Mouse (Mus musculus) mouse embryonic stem cell (cell line): Measurements from ENCODE around the gene Dlk1.
"Not testable (repeated sequence)": the region's sequence is repeated elsewhere in the genome, so short reads cannot be mapped to it uniquely, and the experiment has no call there.

Source experiments
- in situ Hi-C, 2 experiments: fragments of 300-500 bp; cut with MboI; formaldehyde crosslinking; loops; 1 replicate in 1 of 2; 3 replicates in 1 of 2; pipeline ENCODE4 v1.14.3; 2019 to 2020; ENCODE audit warnings: low sequenced_read_pairs in 2 of 2, low pct_unique_long_range_greater_than_20kb in 1 of 2, mixed read lengths in 1 of 2; ENCODE audit not compliant: unreplicated experiment in 1 of 2

Gene Dlk1

DNA sequence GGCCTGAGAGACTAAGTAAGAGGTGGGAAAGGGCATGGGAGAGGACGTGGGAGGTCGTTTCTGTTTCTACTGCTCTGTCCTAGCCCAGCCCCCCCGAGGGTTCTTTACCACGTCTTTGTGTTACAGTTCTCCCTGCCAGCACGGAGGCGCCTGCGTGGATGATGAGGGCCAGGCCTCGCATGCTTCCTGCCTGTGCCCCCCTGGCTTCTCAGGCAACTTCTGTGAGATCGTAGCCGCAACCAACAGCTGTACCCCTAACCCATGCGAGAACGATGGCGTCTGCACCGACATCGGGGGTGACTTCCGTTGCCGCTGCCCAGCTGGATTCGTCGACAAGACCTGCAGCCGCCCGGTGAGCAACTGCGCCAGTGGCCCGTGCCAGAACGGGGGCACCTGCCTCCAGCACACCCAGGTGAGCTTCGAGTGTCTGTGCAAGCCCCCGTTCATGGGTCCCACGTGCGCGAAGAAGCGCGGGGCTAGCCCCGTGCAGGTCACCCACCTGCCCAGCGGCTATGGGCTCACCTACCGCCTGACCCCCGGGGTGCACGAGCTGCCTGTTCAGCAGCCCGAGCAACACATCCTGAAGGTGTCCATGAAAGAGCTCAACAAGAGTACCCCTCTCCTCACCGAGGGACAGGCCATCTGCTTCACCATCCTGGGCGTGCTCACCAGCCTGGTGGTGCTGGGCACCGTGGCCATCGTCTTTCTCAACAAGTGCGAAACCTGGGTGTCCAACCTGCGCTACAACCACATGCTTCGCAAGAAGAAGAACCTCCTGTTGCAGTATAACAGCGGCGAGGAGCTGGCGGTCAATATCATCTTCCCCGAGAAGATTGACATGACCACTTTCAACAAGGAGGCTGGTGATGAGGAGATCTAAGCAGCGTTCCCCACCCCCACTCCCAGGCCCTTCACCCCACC lies 7.1 kb downstream of the Dlk1 start:
- in situ Hi-C loops: no loop called here

DNA sequence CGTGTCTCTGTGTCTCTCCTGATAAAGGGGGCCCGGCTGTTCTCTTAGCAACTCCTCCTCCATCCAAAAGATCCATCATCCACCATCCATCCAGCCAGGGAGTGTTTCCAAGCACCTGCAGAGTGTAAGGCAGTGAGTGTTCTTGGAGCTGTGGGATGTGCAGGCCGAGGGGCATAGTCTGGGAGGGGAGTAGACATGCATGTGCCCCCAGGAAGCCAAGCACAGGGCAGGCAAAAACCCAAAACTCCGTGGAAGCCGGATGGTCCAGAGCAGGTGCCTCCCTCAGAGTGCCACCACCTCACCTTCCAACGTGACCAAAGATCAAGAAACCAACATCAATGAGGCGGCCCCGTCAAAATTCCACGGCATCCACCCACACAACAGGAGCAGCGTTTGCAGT lies 10.0 kb downstream of the Dlk1 start:
- in situ Hi-C loops: no loop called here

DNA sequence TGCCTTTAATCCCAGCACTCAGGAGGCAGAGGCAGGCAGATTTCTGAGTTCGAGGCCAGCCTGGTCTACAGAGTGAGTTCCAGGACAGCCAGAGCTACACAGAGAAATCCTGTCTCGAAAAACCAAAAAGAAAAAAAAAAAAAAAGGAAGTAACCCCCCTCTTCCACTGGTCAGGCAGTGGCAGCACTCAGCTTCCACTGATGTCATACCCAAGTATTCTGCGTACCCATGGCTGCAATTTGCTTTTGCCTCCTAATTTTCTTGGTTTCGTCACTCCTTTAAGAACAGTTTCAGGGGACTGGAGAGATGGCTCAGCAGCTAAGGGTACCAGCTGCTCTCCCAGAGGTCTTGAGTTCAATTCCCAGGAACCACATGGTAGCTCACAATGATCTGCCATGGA lies 14.8 kb downstream of the Dlk1 start:
- in situ Hi-C loops: not testable (repeated sequence)

DNA sequence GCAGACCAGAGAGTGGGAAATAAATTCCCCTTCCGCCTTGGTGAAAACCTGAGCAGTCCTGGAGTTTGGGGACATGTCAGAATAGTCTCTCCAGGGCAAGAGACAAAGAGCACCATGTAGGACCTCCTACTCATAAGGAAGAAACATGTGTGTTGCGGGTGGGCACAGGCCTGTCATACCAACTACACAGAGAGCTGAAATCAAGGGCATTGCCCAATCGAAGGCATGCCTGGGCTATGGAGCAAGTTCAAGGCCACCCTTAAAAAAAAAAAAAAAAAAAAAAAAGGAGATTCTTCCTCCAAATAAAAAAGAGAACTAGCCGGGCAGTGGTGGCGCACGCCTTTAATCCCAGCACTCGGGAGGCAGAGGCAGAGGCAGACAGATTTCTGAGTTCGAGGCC lies 17.2 kb downstream of the Dlk1 start:
- in situ Hi-C loops: no loop called here

DNA sequence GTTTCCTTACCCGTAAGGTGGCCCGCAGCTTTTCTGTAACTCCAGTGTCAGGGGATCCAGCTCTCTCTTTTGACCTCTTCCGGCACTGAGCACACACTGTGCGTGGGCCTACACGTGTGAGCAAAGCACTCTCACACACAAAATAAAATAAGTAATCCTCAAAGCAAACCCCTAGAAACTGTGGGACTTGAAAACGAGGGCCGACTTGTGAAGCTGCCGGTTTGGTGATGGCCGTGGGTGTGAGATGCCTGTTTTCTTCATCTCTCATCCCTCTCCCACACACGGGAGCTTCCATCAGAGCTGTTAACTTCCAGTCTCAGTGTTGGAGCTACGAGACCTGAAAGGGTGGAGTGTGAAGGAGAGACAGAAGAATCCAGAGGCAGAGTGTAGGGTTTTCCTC lies 20.0 kb downstream of the Dlk1 start:
- in situ Hi-C loops: no loop called here

DNA sequence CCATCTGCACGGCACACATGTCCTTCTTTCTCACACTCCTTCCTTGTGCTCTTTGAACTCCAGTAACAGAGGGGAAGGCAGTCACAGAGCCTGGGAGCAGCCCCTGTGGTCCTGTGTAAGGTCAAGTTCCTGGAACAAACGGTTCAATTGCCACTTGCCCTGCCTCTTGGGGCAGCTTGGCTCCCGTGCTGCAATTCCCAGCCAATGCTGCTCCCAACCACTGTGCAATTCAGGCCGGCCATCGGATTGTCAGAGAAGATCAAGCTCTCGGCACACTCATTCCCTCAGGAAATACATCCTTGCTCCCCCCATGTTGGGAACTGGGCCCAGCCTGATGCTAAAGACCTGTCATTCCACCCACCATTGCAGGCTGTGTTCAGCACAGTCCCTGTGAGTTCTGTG lies 21.0 kb downstream of the Dlk1 start:
- in situ Hi-C loops: no loop called here

DNA sequence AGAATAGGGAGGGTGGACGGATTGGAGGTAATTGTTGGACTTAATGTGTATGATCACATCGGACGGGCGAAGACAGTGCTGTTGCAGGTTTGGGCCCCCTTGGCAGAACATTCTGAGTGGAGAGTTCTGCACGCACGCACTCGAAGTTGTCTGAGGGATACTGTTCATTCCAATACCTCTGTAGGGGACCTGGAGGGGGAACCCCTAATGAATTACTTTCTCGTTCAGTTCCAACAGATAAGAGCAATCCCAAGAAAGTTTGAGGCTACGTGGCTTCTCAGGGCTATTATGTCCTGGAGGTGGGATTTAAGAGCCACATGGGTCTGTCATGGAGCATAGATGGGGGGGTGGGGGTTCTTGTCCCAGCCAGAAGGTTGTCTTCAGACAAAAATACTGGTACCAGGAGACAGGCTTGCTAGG lies 21.6 kb downstream of the Dlk1 start:
- in situ Hi-C loops: no loop called here

DNA sequence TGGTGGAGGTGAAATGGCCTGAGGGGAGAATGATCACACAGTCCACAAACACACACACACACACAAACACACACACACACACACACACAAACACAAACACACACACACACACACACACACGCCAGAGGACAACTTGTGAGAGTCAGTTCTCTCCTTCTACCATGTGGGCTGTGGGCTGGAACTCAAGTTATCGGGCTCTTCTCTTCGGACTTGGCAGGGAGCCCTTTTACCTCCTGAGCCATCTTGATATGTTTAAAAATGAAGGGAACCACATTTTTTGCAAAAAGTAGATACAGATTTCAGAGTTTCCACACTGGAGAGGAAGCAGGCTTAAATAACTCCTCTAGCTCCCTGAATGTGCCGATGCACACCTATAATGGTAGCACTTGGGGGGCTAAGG lies 22.9 kb downstream of the Dlk1 start:
- in situ Hi-C loops: no loop called here

DNA sequence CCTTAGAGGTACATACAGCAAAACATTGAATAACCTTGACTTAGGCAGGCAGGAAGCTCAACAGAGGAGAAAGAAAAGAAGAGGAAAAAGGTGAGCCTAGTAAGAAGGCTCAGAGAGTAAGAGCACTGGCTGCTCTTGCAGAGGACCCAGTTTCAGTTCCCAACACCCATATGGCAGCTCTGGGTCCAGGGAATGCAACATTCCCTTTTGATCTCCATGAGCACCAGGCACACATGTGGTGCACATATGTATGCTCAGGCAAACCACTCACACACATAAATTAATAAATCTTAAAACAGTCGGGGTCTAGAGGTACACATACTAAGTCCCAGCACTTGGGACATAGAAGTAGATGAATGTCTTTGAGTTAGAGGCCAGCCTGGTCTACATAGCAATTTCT lies 33.9 kb downstream of the Dlk1 start:
- in situ Hi-C loops: not testable (repeated sequence)

DNA sequence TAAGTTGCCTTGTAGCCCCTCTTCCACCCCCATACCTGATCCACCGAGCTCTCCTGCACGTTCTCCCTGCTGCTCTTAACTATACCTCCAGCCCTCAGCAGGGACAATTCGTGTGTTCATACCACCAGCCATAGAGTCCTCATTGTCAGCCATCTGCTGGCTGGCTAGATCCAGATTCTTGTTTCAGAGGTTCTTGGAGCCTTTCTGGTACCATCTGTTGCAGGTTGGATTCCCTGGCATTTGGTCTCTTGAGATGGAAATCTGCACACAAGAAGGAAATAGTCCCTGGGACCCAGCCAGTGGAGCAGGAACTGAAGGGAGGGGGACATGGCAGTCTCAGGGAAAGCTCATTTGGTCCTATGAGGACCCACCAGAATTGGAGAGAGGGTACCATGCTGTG lies 39.1 kb downstream of the Dlk1 start:
- in situ Hi-C loops: no loop called here

DNA sequence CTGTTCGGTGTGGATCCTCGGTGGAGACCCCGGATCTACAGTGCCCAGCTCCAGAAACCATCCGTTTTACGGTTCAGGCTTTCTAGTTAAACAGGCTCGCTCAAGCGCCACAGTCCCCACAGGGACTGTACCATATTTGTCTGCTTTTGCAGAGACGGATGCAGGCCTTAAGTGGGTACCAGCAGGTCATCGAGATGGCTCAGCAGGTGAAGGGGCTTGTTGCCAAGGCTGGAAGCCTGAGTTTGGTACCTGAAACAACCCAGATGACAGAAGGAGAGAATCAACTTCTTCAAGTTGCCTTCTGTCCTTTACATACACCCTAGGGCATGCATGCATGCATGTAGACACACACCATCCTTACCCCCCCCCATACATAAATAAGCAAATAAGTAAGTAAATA lies 40.8 kb downstream of the Dlk1 start:
- in situ Hi-C loops: no loop called here

DNA sequence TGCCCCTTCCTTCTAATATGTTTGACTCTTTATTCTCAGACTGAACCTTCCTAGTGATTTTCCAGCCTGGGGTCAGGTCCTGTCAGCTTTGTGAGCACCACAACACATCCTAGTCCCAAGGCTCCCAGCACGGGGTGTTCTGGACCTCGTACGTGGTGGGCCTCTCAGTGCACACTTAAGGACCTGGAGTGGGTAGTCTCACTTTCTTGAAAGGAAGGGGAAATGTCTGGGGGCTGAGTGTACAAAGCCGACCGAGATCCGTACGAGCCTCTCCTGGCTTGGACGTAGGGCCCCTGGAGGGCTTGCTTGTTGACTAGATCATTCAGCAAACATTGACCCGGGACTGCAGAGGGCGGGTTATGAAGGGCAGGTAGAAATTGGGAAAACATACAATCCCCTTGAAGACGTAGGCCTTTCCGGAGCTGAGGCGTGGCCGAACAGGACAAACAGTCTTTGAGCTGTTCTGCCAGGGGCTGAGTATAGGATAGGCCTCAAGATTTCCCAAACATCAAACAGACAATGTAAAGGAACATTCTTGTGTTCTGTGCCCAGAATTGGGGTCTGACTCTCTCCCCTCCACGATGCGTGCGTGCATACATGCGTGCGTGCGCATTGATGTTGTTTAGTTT lies 42.5 kb downstream of the Dlk1 start:
- in situ Hi-C loops: no loop called here

DNA sequence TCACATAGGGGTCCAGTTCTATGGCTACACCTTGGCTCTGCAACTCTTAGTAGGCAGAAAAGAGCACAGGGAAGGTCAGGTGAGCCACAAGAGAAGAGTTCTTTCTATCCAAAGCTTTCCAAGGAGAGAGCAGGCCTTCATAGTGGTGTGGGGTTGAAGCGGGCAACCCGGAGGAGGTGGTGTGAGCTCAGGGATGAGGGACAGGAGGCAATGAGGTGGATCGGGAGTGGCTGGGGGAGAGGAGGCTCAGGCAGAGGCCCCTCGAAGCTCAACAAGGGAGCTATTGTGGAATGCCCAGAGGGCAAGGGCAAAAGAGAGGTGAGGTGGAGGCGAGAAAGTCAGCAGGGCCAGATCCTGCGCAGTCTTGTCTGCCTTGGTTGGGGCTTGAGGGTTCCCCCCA lies 43.8 kb downstream of the Dlk1 start:
- in situ Hi-C loops: no loop called here

DNA sequence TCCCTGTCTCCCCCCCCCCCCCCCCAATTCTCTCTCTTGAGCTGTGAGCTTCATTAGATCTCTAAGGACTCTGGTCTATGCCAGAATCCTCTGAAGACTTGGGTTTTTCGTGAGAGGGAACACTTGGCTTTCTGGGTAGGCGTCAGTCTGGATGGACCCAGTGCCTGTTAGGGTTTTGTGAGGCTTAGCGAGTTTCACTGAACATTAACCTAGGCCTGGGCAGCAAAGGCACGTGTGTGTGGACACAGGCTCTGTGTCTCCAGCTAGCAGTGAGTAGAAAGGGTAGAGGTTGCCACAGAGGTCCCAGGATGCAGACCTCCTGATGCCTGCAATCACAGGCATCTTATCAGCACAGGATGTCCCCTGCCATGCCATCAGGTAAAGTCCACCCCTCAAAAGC lies 48.4 kb downstream of the Dlk1 start:
- in situ Hi-C loops: no loop called here

DNA sequence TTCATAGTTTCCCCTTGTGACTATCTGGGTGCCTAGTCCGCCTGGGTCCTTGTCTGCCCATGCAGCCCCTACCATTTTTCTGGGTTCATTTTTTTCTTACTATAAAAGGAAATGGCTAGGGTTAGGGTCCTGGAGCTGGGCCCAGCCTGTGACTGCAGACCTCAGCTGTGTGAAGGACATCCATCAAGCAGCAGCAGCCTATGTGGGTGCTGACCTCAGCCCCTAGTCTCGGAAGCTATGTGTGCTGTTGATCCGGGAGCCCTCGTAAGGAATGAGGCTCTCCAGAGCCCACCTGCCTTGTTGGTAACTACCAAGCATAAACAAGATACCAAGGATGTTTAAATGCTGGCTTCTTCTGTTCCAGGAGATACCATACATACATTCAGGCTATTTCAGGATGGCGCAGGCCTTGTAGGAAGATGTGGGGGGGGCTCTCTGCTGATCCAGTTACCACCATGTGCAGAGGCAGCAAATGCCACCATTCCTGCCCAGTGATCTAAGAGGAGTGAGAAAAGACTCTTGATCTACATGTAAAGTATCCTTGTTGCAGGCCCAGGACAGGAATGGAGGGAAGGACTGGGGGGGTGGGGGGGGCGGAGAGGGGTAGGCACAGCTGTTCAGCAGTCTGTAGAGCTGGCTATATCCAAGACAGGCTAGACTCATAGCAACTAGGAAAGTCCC lies 49.9 kb downstream of the Dlk1 start:
- in situ Hi-C loops: no loop called here

DNA sequence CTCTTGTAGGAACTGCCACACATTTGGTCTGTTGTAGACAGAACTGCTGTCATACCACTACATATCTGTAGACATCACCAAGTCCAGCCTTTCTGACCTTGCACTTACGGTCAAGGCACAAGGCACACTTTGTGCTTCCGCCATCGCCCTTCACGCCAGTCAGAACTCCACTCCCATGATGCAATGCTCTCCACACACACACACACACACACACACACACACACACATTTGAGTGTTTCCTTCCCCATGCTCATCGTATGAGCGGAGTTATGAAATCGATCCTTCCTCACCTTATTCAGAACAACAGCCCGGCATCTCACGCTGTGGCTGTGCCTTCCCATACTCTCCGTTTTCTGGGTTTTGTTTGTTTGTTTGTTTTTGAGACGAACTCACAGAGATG lies 55.1 kb downstream of the Dlk1 start:
- in situ Hi-C loops: no loop called here

DNA sequence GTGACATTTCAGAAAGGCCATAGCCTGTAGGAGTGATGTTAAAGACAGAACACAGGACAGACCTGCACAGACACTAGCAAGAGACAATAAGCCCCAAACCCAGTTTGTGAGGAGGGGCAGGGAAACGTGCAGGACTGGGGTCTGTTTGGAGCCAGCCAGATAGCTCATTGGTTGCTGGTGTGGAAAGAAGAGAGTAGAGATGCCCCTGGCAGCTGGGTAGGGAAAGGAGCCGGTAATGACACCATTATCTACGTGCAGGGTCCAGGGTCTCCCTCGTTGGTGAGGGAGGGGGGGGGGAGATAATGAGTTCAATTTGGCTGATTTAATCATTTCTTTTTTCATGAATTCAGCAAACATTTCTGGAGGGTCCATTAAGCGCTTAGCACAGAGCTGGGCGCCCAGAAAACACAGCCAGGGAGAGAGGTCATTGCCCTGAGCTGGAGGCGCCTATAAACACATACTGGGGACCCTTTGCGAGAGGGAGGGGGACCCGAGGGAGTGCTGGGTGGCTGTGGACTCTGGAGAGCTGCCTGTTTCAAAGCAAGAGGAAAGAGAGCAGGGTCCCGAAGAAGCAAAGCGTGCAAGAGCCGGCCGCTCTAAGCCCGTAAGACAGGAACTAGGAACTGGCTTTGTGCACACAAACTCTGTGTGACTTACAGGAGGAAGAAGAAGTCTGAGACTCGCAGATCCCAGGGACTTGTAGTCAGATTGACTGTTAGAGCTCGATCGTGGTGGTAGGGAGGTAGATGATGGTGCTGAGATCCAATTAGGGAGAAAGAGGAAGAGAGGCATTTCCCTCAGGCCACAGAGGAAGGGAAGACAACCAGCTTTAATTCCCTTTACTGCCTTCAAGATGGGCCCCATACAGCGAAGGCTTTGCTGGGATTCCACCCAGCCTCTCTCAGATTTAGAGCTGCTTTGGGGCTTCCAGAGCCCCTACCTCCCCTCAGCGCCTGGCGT lies 56.2 kb downstream of the Dlk1 start:
- in situ Hi-C loops: no loop called here

DNA sequence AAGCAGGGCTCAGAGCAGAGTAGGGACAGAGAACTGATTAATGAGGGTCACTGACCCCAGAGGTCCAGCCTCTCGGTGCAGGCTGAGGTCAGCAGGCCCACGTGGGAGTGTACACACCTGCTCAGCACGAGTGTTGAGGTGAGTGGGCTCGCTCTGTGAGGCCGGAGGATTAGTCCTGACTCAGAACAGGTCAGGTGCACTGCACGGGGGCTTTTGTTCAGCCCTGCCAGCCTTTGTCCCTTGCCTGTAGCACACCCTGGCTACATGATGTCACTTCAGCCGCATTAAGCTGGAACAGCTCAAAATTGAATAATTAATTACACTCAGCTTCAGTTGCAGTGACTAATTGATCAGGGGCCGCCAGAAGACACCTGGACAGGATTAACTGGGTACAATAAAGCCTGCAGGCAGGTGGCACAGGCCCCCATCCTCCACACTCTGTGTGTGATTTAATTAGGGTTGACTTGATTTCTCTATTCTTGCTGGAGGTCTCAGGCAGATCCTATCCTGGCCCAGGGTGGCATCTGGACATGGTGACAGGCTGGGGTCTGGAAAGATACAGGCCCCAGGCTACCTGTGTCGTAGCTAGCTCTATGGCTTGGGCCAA lies 57.0 kb downstream of the Dlk1 start:
- in situ Hi-C loops: no loop called here
